In genomic region chr7:143367366-143368266, GRCm38 (mm10) we compare ENCODE assay signal across 9 mouse cellular contexts.
DNase-seq lines count a peak whose midpoint lies in the region; ATAC-seq and TF ChIP-seq lines count a peak whose summit lies in the region.
"Had no signal": no experiment of that assay in that cellular context is flagged by ENCODE, and none has a peak within 500 bp of the region (broad histone marks: within the 10 kb centered on the region; RNA-seq: fewer than 3 reads in every experiment).

No protein-coding gene starts in this region.

- TF ChIP-seq POLR2A in heart, adult 2 months (IDR thresholded peaks at IDR 0.05; ENCODE audit: insufficient read depth, low read depth, low read length), result no peak
- TF ChIP-seq POLR2A in lung, adult 2 months (IDR thresholded peaks at IDR 0.05; ENCODE audit: borderline replicate concordance, extremely low read depth, low read depth, low read length), result no peak

- no peaks in the 10 kb centered on the region for H3K79me2 ChIP-seq in heart, adult 2 months (replicated peaks; ENCODE audit: control insufficient read depth, insufficient read depth, low read length)

- no peak for ATAC-seq in embryonic facial prominence, embryonic 15.5 days (ENCODE audit: insufficient number of reproducible peaks, low FRiP score, low TSS enrichment, low read depth)
- ATAC-seq in erythroid progenitor cell, adult 5-6 weeks (replicated peaks; ENCODE audit: low FRiP score, poor library complexity, severe bottlenecking), result no peak
- ATAC-seq: midbrain, embryonic 15.5 days had no signal

- H3K27ac ChIP-seq in heart, adult 2 months, result peak overlapping the region; percentile 34
- H3K27ac ChIP-seq in embryonic facial prominence, embryonic 15.5 days (replicated peaks), result peak overlapping the region; percentile 68
- H3K27ac ChIP-seq: midbrain, embryonic 15.5 days had no signal

- DNase-seq in heart, adult 2 months, result no peak
- DNase-seq in heart, postnatal 25 days (ENCODE audit: low spot score), result no peak
- DNase-seq in CD4-positive, CD25-positive, alpha-beta regulatory T cell, adult 2 months (ENCODE audit: low read depth, low spot score), result peak; percentile 15
- no peak for DNase-seq in lung, adult 2 months
- no peak for DNase-seq in testis, postnatal 14 days (ENCODE audit: low spot score)
- no peak for DNase-seq in thymus, postnatal 10 days (ENCODE audit: low spot score in 2 of 2)

- H3K9me3 ChIP-seq in embryonic facial prominence, embryonic 15.5 days (replicated peaks), result no peaks in the 10 kb centered on the region
- H3K9me3 ChIP-seq: midbrain, embryonic 15.5 days had no signal

- whole genome bisulfite sequencing in heart, adult 2 months, result 49% methylated on average over 20 of the region's 20 CpGs
- WGBS in embryonic facial prominence, embryonic 15.5 days, result 46% methylated on average over 20 of the region's 20 CpGs
- 29% methylated on average over 20 of the region's 20 CpGs for WGBS in lung, adult 2 months

- peaks cover 6% of the 10 kb centered on the region for H3K4me1 ChIP-seq in heart, adult 2 months (ENCODE audit: control insufficient read depth, insufficient read depth, low read length)
- H3K4me1 ChIP-seq in embryonic facial prominence, embryonic 15.5 days, result peaks cover 7% of the 10 kb centered on the region; the same call in 1 of the 2 replicates
- peaks cover 7% of the 10 kb centered on the region for H3K4me1 ChIP-seq in lung, adult 2 months (ENCODE audit: control insufficient read depth, insufficient read depth, low read length)

- no peaks in the 10 kb centered on the region for H3K36me3 ChIP-seq in heart, adult 2 months (ENCODE audit: control insufficient read depth, insufficient read depth, low read length)
- no peaks in the 10 kb centered on the region for H3K36me3 ChIP-seq in embryonic facial prominence, embryonic 15.5 days
- H3K36me3 ChIP-seq: midbrain, embryonic 15.5 days had no signal

- intact Hi-C loops in heart, adult 2 months (cut with DNase I), result loop anchor here (2.0 kb wide), 1 partner anchor 91 kb away; no protein-coding TSS in a partner anchor
- intact Hi-C loops in heart, postnatal 25 days (cut with DNase I), result loop anchor here (5.0 kb wide), 1 partner anchor 95 kb away; the partner anchor contains the start of gene Cdkn1c

- H3K4me2 ChIP-seq in embryonic facial prominence, embryonic 15.5 days (replicated peaks), result peak overlapping the region; percentile 22
- H3K4me2 ChIP-seq: midbrain, embryonic 15.5 days had no signal

- H3K4me3 ChIP-seq in heart, adult 2 months, result peak overlapping the region; percentile 0; the same call in 1 of the 2 replicates
- no peak overlapping the region for H3K4me3 ChIP-seq in embryonic facial prominence, embryonic 15.5 days (replicated peaks)
- peak overlapping the region; percentile 52 for H3K4me3 ChIP-seq in lung, adult 2 months (replicated peaks; ENCODE audit: extremely low read depth, low read depth, low read length)
- H3K4me3 ChIP-seq: midbrain, embryonic 15.5 days had no signal

- TF ChIP-seq CTCF in heart, adult 2 months (IDR thresholded peaks at IDR 0.05), result no peak
- TF ChIP-seq CTCF in lung, adult 2 months (IDR thresholded peaks at IDR 0.05; ENCODE audit: insufficient read depth, low read length), result no peak

- H3K9ac ChIP-seq in heart, adult 2 months (ENCODE audit: low read depth, low read length), result peak overlapping the region; percentile 41; the same call in 1 of the 2 replicates
- no peak overlapping the region for H3K9ac ChIP-seq in embryonic facial prominence, embryonic 15.5 days
- H3K9ac ChIP-seq: midbrain, embryonic 15.5 days had no signal

- H3K27me3 ChIP-seq in heart, adult 2 months (ENCODE audit: control insufficient read depth, insufficient read depth, low read length), result no peaks in the 10 kb centered on the region
- no peaks in the 10 kb centered on the region for H3K27me3 ChIP-seq in embryonic facial prominence, embryonic 15.5 days
- H3K27me3 ChIP-seq: midbrain, embryonic 15.5 days had no signal

- TF ChIP-seq EP300 in heart, adult 2 months (IDR thresholded peaks at IDR 0.05; ENCODE audit: insufficient read depth, low read depth, low read length), result no peak
